Mouse (Mus musculus) midbrain, embryonic 11.5 days (tissue): ENCODE results near the gene Cbln4. TPM values are rescaled to one million over a fixed set of nuclear protein-coding genes. Genes with fewer than 3 reads are reported as not detected.
A peak's percentile ranks its signal among the peaks of the same experiment; 100 is the strongest.

Experiments
- ATAC-seq: fragments of 200-750 bp; cut with Nextera tagmentation; 2 replicates; pipeline ENCODE4 v1.8.0; 2017; ENCODE audit warnings: moderate TSS enrichment, moderate library complexity; ENCODE audit not compliant: low FRiP score
- DNase-seq: peaks from one replicate; pipeline ENCODE4 v3.0.0; 2015; ENCODE audit warnings: low spot score; ENCODE audit errors: missing footprints
- H3K27ac ChIP-seq: fragments of 300-500 bp; sonication (generic); 2 replicates; pipeline ENCODE4 v1.5.1; 2014; ENCODE audit warnings: low read depth, low read length
- H3K27me3 ChIP-seq: fragments of 300-500 bp; sonication (generic); 2 replicates; pipeline ENCODE4 v1.6.1; 2014; ENCODE audit warnings: mild to moderate bottlenecking, low read length, moderate library complexity, mixed read lengths; ENCODE audit not compliant: control insufficient read depth, insufficient read depth
- H3K36me3 ChIP-seq: fragments of 300-500 bp; sonication (generic); 2 replicates; pipeline ENCODE4 v1.6.1; 2014; ENCODE audit warnings: mild to moderate bottlenecking, low read length, moderate library complexity, mixed read lengths; ENCODE audit not compliant: control insufficient read depth, insufficient read depth
- H3K4me1 ChIP-seq: fragments of 300-500 bp; sonication (generic); 2 replicates; pipeline ENCODE4 v1.6.1; 2014; ENCODE audit warnings: low read length; ENCODE audit not compliant: control insufficient read depth, insufficient read depth
- H3K4me2 ChIP-seq: fragments of 300-500 bp; sonication (generic); 2 replicates; pipeline ENCODE4 v1.6.1; 2014; ENCODE audit warnings: mild to moderate bottlenecking, moderate library complexity
- H3K4me3 ChIP-seq: fragments of 300-500 bp; sonication (generic); 2 replicates; pipeline ENCODE4 v1.5.1; 2014; ENCODE audit warnings: low read depth, low read length
- H3K9ac ChIP-seq: fragments of 300-500 bp; sonication (generic); 2 replicates; pipeline ENCODE4 v1.6.1; 2014; ENCODE audit warnings: low read length
- H3K9me3 ChIP-seq: fragments of 300-500 bp; sonication (generic); 2 replicates; pipeline ENCODE4 v1.6.1; 2016; ENCODE audit warnings: low read length; ENCODE audit not compliant: control insufficient read depth
- WGBS: fragments of 180-500 bp; shearing (Covaris S2); extraction: QIAGEN DNeasy Blood & Tissue Kit; methylation state at CpG from one replicate; pipeline ENCODE4 v1.1.7; 2014; 5-methylcytosine and 5-hydroxymethylcytosine counted together
- polyA plus RNA-seq: library from polyadenylated mRNA; unstranded; fragments of >200 nt; fragmentation: Nextera tagmentation; extraction: Ambion mirVana; gene quantifications from 2 replicates; pipeline ENCODE4 v1.2.1, GENCODE M21; 2014

The Cbln4 gene
- polyA plus RNA-seq, 1 experiment from 2014 or later = 1.2 TPM

GRCm38 (mm10) chr2:172040859-172041258, 2.4 kb downstream of the Cbln4 start:
- no peak for DNase-seq
- Histone ChIP-seq H3K9me3 (no peaks in the 10 kb centered on the region), H3K36me3 (no peaks in the 10 kb centered on the region), H3K4me3 (no peak overlapping the region), H3K4me1 (peaks cover 4% of the 10 kb centered on the region; the same call in 1 of the 2 replicates), H3K27me3 (peaks cover 38% of the 10 kb centered on the region), H3K4me2 (no peak overlapping the region), H3K27ac (no peak overlapping the region), H3K9ac (no peak overlapping the region)
- 60% methylated on average over 10 of the region's 10 CpGs for WGBS
- peak; percentile 9; the same call in 1 of the 2 replicates for ATAC-seq

DNA sequence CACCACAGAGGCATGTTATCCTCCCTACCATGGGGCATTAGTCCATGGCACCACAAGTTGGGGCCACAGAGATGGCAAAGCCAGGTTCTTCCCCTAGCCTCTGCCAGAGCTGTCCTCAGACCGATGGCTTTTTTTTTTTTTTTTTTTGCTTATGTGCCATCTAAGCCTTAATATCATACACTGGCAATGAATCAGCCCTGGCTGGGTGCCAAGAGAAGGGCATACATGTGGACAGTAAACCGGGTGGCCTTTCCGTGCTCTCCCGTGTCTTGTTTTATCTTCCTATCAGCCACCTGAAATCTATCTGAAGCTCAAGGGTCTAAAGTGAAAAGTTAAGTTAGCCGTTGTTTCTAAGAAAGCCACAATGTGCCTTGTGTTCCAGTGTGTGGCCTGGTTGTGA, 3.7 kb downstream of the Cbln4 start:
- ATAC-seq (no peak), DNase-seq (no peak)
- 89% methylated on average over 5 of the region's 5 CpGs for WGBS
- Histone ChIP-seq H3K9me3 (no peaks in the 10 kb centered on the region), H3K27ac (no peak overlapping the region), H3K9ac (no peak overlapping the region), H3K4me3 (no peak overlapping the region), H3K4me2 (no peak overlapping the region), H3K27me3 (peaks cover 38% of the 10 kb centered on the region), H3K4me1 (peaks cover 4% of the 10 kb centered on the region; the same call in 1 of the 2 replicates), H3K36me3 (no peaks in the 10 kb centered on the region)

DNA sequence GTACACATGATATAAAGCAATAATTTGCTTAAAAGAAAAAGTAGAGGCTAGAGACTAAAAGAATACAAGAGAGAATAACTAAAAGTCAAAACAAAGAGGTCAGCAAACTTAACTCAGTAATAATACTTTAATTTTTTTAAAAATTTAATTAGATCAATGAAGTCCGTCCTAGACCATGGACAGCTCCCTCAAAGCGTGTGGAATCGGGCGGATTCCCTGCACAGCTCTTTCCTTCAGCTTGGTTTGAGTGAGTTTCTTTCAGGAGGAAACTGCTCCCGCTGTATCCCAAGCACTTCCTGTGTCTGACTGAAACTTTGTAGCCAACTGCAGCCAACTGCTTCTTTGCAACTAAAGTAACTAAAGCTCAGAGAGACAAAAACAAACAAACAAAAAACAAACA, 9.0 kb downstream of the Cbln4 start:
- Histone ChIP-seq H3K4me3 (no peak overlapping the region), H3K4me1 (no peaks in the 10 kb centered on the region), H3K36me3 (no peaks in the 10 kb centered on the region), H3K9ac (no peak overlapping the region), H3K4me2 (no peak overlapping the region), H3K9me3 (no peaks in the 10 kb centered on the region), H3K27me3 (no peaks in the 10 kb centered on the region; the same call in 1 of the 2 replicates), H3K27ac (no peak overlapping the region)
- WGBS = 57% methylated on average over 5 of the region's 5 CpGs
- ATAC-seq = no peak
- no peak for DNase-seq

GRCm38 (mm10) chr2:172025459-172026130, 17.7 kb downstream of the Cbln4 start:
- peak; percentile 88 for ATAC-seq
- WGBS = 39% methylated on average over 12 of the region's 12 CpGs

DNA sequence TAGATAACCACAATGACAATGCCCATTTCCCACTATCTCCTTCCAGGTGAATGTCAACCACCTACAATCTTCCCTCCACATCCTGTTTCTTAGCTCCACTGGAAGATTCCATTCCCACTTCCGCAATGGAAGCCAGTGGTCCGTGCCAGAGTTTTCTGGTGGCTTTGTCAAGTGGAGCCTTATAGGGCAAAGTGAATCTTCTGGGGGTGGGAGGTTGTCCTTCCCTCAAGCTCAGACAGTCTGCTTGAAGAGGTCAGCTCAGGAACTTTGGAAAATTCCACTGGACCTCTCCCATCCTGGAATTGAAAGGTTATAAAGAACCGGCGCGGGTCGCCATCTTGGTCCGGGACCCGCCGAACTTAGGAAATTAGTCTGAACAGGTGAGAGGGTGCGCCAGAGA, 36.5 kb downstream of the Cbln4 start:
- no peak for DNase-seq
- no peak for ATAC-seq
- H3K9me3 ChIP-seq = no peaks in the 10 kb centered on the region
- H3K4me1 ChIP-seq = no peaks in the 10 kb centered on the region
- H3K4me3 ChIP-seq = no peak overlapping the region
- no peak overlapping the region for H3K27ac ChIP-seq
- H3K4me2 ChIP-seq = no peak overlapping the region
- no peaks in the 10 kb centered on the region for H3K36me3 ChIP-seq
- H3K27me3 ChIP-seq = no peaks in the 10 kb centered on the region
- no peak overlapping the region for H3K9ac ChIP-seq
- WGBS = 96% methylated on average over 9 of the region's 10 CpGs

More at GRCm38 (mm10) chr2:172025459-172026130, 17.7 kb downstream of the Cbln4 start:
- no peaks in the 10 kb centered on the region for H3K27me3 ChIP-seq
- H3K36me3 ChIP-seq = no peaks in the 10 kb centered on the region
- H3K27ac ChIP-seq = no peak overlapping the region
- no peak overlapping the region for H3K4me3 ChIP-seq
- no peaks in the 10 kb centered on the region for H3K9me3 ChIP-seq
- no peak overlapping the region for H3K4me2 ChIP-seq
- H3K9ac ChIP-seq = no peak overlapping the region
- H3K4me1 ChIP-seq = peaks cover 4% of the 10 kb centered on the region
- DNase-seq = peak; percentile 92

DNA sequence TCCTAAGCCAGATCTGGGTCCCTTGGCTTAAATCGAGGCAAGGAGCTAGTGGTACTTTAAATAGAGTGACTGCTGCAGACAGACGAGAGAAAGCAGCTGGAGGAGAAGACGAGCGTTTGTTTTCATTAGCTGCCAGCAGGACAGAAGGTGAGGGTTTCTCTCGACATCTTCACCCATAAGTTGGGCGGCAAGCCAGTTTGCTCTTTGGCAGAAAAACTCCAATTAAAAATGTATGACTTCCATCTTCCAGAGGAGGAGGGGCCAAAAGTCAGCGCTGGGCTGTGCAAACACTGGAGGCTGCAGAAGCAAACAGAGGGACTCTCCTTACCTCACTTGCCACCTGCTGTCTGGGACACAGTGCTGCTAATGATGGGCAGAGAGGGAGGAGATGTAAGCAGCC, 37.3 kb downstream of the Cbln4 start:
- WGBS = 50% methylated on average over 7 of the region's 7 CpGs
- peak; percentile 54; the same call in 1 of the 2 replicates for ATAC-seq
- Histone ChIP-seq H3K27ac (no peak overlapping the region), H3K4me3 (no peak overlapping the region), H3K9me3 (no peaks in the 10 kb centered on the region), H3K36me3 (no peaks in the 10 kb centered on the region), H3K9ac (no peak overlapping the region), H3K4me2 (no peak overlapping the region), H3K4me1 (no peaks in the 10 kb centered on the region), H3K27me3 (no peaks in the 10 kb centered on the region)
- no peak for DNase-seq

- no peaks in the 10 kb centered on the region for H3K36me3 ChIP-seq
- H3K4me1 ChIP-seq = no peaks in the 10 kb centered on the region
- no peak overlapping the region for H3K9ac ChIP-seq
- no peaks in the 10 kb centered on the region for H3K9me3 ChIP-seq
- ATAC-seq = no peak
- H3K4me3 ChIP-seq = no peak overlapping the region
- no peaks in the 10 kb centered on the region for H3K27me3 ChIP-seq
- WGBS = 86% methylated on average over 21 of the region's 21 CpGs
- no peak overlapping the region for H3K27ac ChIP-seq
- H3K4me2 ChIP-seq = no peak overlapping the region
- no peak for DNase-seq
Measured at GRCm38 (mm10) chr2:172004029-172004984, 39.0 kb downstream of the Cbln4 start.

GRCm38 (mm10) chr2:171996979-171997686, 46.1 kb downstream of the Cbln4 start:
- Histone ChIP-seq H3K27me3 (no peaks in the 10 kb centered on the region), H3K27ac (no peak overlapping the region), H3K9ac (no peak overlapping the region), H3K9me3 (no peaks in the 10 kb centered on the region), H3K4me2 (no peak overlapping the region), H3K36me3 (no peaks in the 10 kb centered on the region), H3K4me1 (no peaks in the 10 kb centered on the region), H3K4me3 (no peak overlapping the region)
- ATAC-seq (peak; percentile 52; the same call in 1 of the 2 replicates), DNase-seq (peak; percentile 77)
- 73% methylated on average over 6 of the region's 6 CpGs for WGBS
